Mouse (Mus musculus) MEL (cell line): Measurements from ENCODE around the gene Asap3. TPM values are rescaled to one million over a fixed set of nuclear protein-coding genes. Genes with fewer than 3 reads are reported as not detected.

Experiments
- DNase-seq: peaks from one replicate; pipeline ENCODE4 v3.0.0; 2011; ENCODE audit warnings: low read depth, low spot score
- H3K27ac ChIP-seq: 2 replicates; pipeline ENCODE4 v1.5.1; 2012; ENCODE audit warnings: low read depth, mild to moderate bottlenecking, control low read depth, low read length, moderate library complexity; ENCODE audit not compliant: control insufficient read depth
- H3K27me3 ChIP-seq, 2 experiments: fragments of 150-350 bp in 1 of 2; sonication (generic) in 1 of 2; 2 replicates each; pipeline ENCODE4 v1.6.1; 2012; ENCODE audit warnings: low read length in 2 of 2, mild to moderate bottlenecking in 2 of 2, improper control_type of control experiment in 1 of 2, moderate library complexity in 1 of 2; ENCODE audit not compliant: insufficient read depth in 2 of 2, control insufficient read depth in 1 of 2
- H3K36me3 ChIP-seq, 2 experiments: 2 replicates each; pipeline ENCODE4 v1.6.1; 2012 to 2014; ENCODE audit warnings: low read length in 2 of 2, improper control_type of control experiment in 1 of 2, inconsistent platforms in 1 of 2, mild to moderate bottlenecking in 1 of 2; ENCODE audit not compliant: insufficient read depth in 2 of 2, control insufficient read depth in 1 of 2
- H3K4me1 ChIP-seq, 2 experiments: fragments of 150-350 bp in 1 of 2; sonication (generic) in 1 of 2; 2 replicates each; pipeline ENCODE4 v1.6.1; 2012; ENCODE audit warnings: low read length in 2 of 2, improper control_type of control experiment in 1 of 2, mild to moderate bottlenecking in 1 of 2; ENCODE audit not compliant: insufficient read depth in 2 of 2, control insufficient read depth in 1 of 2
- H3K4me3 ChIP-seq, 2 experiments: fragments of 150-350 bp in 1 of 2; sonication (generic) in 1 of 2; 2 replicates each; pipeline ENCODE4 v1.5.1; 2012; ENCODE audit warnings: low read depth in 2 of 2, low read length in 2 of 2, mild to moderate bottlenecking in 2 of 2, moderate library complexity in 2 of 2, control low read depth in 1 of 2, improper control_type of control experiment in 1 of 2; ENCODE audit not compliant: control insufficient read depth in 1 of 2, insufficient read depth in 1 of 2
- H3K79me2 ChIP-seq: 2 replicates; pipeline ENCODE4 v1.6.1; 2012; ENCODE audit warnings: mild to moderate bottlenecking, low read length, moderate library complexity; ENCODE audit not compliant: control insufficient read depth, poor library complexity, insufficient read depth
- H3K9ac ChIP-seq: 2 replicates; pipeline ENCODE4 v1.6.1; 2012; ENCODE audit warnings: low read depth, mild to moderate bottlenecking, control low read depth, low read length, moderate library complexity; ENCODE audit not compliant: control insufficient read depth, poor library complexity, severe bottlenecking
- H3K9me3 ChIP-seq: fragments of 150-350 bp; sonication (generic); replicated peaks from 2 replicates; pipeline ENCODE4 v1.6.1; 2012; ENCODE audit warnings: mild to moderate bottlenecking, low read length, improper control_type of control experiment, moderate library complexity; ENCODE audit not compliant: insufficient read depth
- BHLHE40 ChIP-seq: IDR thresholded peaks from 2 replicates; pipeline ENCODE4 v1.6.1; 2012; ENCODE audit warnings: low read depth, mild to moderate bottlenecking, inconsistent platforms, low read length, improper control_type of control experiment, borderline replicate concordance
- CHD1 ChIP-seq: IDR thresholded peaks from 2 replicates; pipeline ENCODE4 v1.6.1; 2012; ENCODE audit warnings: low read depth, mild to moderate bottlenecking, inconsistent platforms, low read length, improper control_type of control experiment
- CHD2 ChIP-seq: IDR thresholded peaks from 2 replicates; pipeline ENCODE4 v1.6.1; 2011; ENCODE audit warnings: low read length, improper control_type of control experiment
- CTCF ChIP-seq, 3 experiments: IDR thresholded peaks in 2 of 3; conservative IDR thresholded peaks in 1 of 3; 2 replicates each; pipeline ENCODE4 v1.5.1; 2011 to 2012; ENCODE audit warnings: low read length in 3 of 3, low read depth in 2 of 3, mild to moderate bottlenecking in 2 of 3, improper control_type of control experiment in 1 of 3, inconsistent platforms in 1 of 3, mixed read lengths in 1 of 3, moderate library complexity in 1 of 3; ENCODE audit not compliant: control insufficient read depth in 1 of 3, insufficient read depth in 1 of 3, poor library complexity in 1 of 3, severe bottlenecking in 1 of 3
- ELF1 ChIP-seq: IDR thresholded peaks from 2 replicates; pipeline ENCODE4 v1.6.1; 2014; ENCODE audit warnings: low read depth, mild to moderate bottlenecking, inconsistent platforms, low read length, improper control_type of control experiment, moderate library complexity
- EP300 ChIP-seq, 2 experiments: IDR thresholded peaks; 2 replicates each; pipeline ENCODE4 v1.6.1; 2011; ENCODE audit warnings: improper control_type of control experiment in 2 of 2, low read length in 2 of 2, low read depth in 1 of 2, mild to moderate bottlenecking in 1 of 2
- ETS1 ChIP-seq: IDR thresholded peaks from 2 replicates; pipeline ENCODE4 v1.6.1; 2012; ENCODE audit warnings: low read depth, mild to moderate bottlenecking, inconsistent platforms, low read length, improper control_type of control experiment, moderate library complexity
- GATA1 ChIP-seq: IDR thresholded peaks from 2 replicates; pipeline ENCODE4 v1.6.1; 2011; ENCODE audit warnings: low read depth, low read length, improper control_type of control experiment
- KAT2A ChIP-seq: conservative IDR thresholded peaks from 2 replicates; pipeline ENCODE4 v1.6.1; 2012; ENCODE audit warnings: low read depth, low read length, improper control_type of control experiment, inconsistent platforms
- MAX ChIP-seq: IDR thresholded peaks from 2 replicates; pipeline ENCODE4 v1.6.1; 2011; ENCODE audit warnings: low read length, improper control_type of control experiment
- MAZ ChIP-seq: IDR thresholded peaks from 2 replicates; pipeline ENCODE4 v1.6.1; 2012; ENCODE audit warnings: low read depth, mild to moderate bottlenecking, inconsistent platforms, low read length, improper control_type of control experiment
- MEF2A ChIP-seq: IDR thresholded peaks from 2 replicates; pipeline ENCODE4 v1.6.1; 2014; ENCODE audit warnings: low read depth, mild to moderate bottlenecking, inconsistent platforms, low read length, improper control_type of control experiment; ENCODE audit not compliant: poor library complexity, insufficient replicate concordance, severe bottlenecking; ENCODE audit errors: extremely low read depth
- MXI1 ChIP-seq: IDR thresholded peaks from 2 replicates; pipeline ENCODE4 v1.6.1; 2011; ENCODE audit warnings: mild to moderate bottlenecking, low read depth, low read length, improper control_type of control experiment
- MYB ChIP-seq: IDR thresholded peaks from 2 replicates; pipeline ENCODE4 v1.6.1; 2011; ENCODE audit warnings: mild to moderate bottlenecking, low read depth, low read length, improper control_type of control experiment
- MYC ChIP-seq: IDR thresholded peaks from 2 replicates; pipeline ENCODE4 v1.6.1; 2011; ENCODE audit warnings: low read depth, mild to moderate bottlenecking, low read length, improper control_type of control experiment, moderate library complexity
- NELFE ChIP-seq: IDR thresholded peaks from 2 replicates; pipeline ENCODE4 v1.6.1; 2011; ENCODE audit warnings: low read depth, low read length, improper control_type of control experiment
- POLR2A ChIP-seq, 2 experiments: IDR thresholded peaks; 2 replicates each; pipeline ENCODE4 v1.6.1; 2011 to 2012; ENCODE audit warnings: low read length in 2 of 2, mild to moderate bottlenecking in 2 of 2, control low read depth in 1 of 2, improper control_type of control experiment in 1 of 2, low read depth in 1 of 2, moderate library complexity in 1 of 2; ENCODE audit not compliant: control insufficient read depth in 1 of 2, insufficient read depth in 1 of 2, poor library complexity in 1 of 2
- POLR2AphosphoS2 ChIP-seq: IDR thresholded peaks from 2 replicates; pipeline ENCODE4 v1.6.1; 2011; ENCODE audit warnings: low read length, improper control_type of control experiment
- POLR2AphosphoS5 ChIP-seq: IDR thresholded peaks from 2 replicates; pipeline ENCODE4 v1.6.1; 2012; ENCODE audit warnings: low read depth, borderline replicate concordance, mild to moderate bottlenecking, inconsistent platforms, low read length, moderate library complexity, mixed read lengths
- RAD21 ChIP-seq: IDR thresholded peaks from 2 replicates; pipeline ENCODE4 v1.6.1; 2011; ENCODE audit warnings: mild to moderate bottlenecking, low read depth, low read length, improper control_type of control experiment
- RCOR1 ChIP-seq: IDR thresholded peaks from 2 replicates; pipeline ENCODE4 v1.6.1; 2012; ENCODE audit warnings: low read depth, mild to moderate bottlenecking, inconsistent platforms, low read length, improper control_type of control experiment
- SIN3A ChIP-seq: IDR thresholded peaks from 2 replicates; pipeline ENCODE4 v1.6.1; 2012; ENCODE audit warnings: low read length, improper control_type of control experiment, inconsistent platforms
- SMC3 ChIP-seq: IDR thresholded peaks from 2 replicates; pipeline ENCODE4 v1.6.1; 2011; ENCODE audit warnings: low read depth, low read length, improper control_type of control experiment
- TAL1 ChIP-seq: IDR thresholded peaks from 2 replicates; pipeline ENCODE4 v1.6.1; 2012; ENCODE audit warnings: mild to moderate bottlenecking, inconsistent platforms, low read length, moderate library complexity, mixed read lengths
- TBP ChIP-seq: IDR thresholded peaks from 2 replicates; pipeline ENCODE4 v1.8.0; 2011; ENCODE audit warnings: low read depth, low read length, improper control_type of control experiment
- TCF12 ChIP-seq: IDR thresholded peaks from 2 replicates; pipeline ENCODE4 v1.6.1; 2014; ENCODE audit warnings: low read depth, mild to moderate bottlenecking, inconsistent platforms, low read length, improper control_type of control experiment, moderate library complexity
- UBTF ChIP-seq: IDR thresholded peaks from 2 replicates; pipeline ENCODE4 v1.6.1; 2012; ENCODE audit warnings: low read depth, mild to moderate bottlenecking, inconsistent platforms, low read length, improper control_type of control experiment, moderate library complexity, borderline replicate concordance; ENCODE audit not compliant: insufficient read depth
- USF2 ChIP-seq, 2 experiments: IDR thresholded peaks; 2 replicates each; pipeline ENCODE4 v1.6.1; 2011 to 2012; ENCODE audit warnings: improper control_type of control experiment in 2 of 2, low read length in 2 of 2, borderline replicate concordance in 1 of 2, inconsistent platforms in 1 of 2, low read depth in 1 of 2, mild to moderate bottlenecking in 1 of 2; ENCODE audit not compliant: insufficient read depth in 1 of 2
- ZKSCAN1 ChIP-seq: IDR thresholded peaks from 2 replicates; pipeline ENCODE4 v1.6.1; 2012; ENCODE audit warnings: low read depth, mild to moderate bottlenecking, inconsistent platforms, low read length, improper control_type of control experiment, moderate library complexity
- ZMIZ1 ChIP-seq: IDR thresholded peaks from 2 replicates; pipeline ENCODE4 v1.6.1; 2012; ENCODE audit warnings: low read depth, mild to moderate bottlenecking, inconsistent platforms, low read length, improper control_type of control experiment, moderate library complexity
- ZNF384 ChIP-seq: IDR thresholded peaks from 2 replicates; pipeline ENCODE4 v1.6.1; 2012; ENCODE audit warnings: low read depth, mild to moderate bottlenecking, inconsistent platforms, low read length, improper control_type of control experiment
- polyA plus RNA-seq, 2 experiments: library from polyadenylated mRNA; stranded (reverse) in 1 of 2; unstranded in 1 of 2; fragments of >175 nt in 1 of 2; fragments of >200 nt in 1 of 2; gene quantifications; 2 replicates each; pipeline versions ENCODE4 v1.2.1 to v1.2.4; 2012; ENCODE audit warnings: low replicate concordance in 2 of 2, low read depth in 1 of 2; ENCODE audit not compliant: insufficient read length in 2 of 2, insufficient read depth in 1 of 2, missing spikeins in 1 of 2
- total RNA-seq: library from RNA; depleted of rRNA; stranded (reverse); fragments of 300-350 nt; gene quantifications from 2 replicates; pipeline ENCODE4 v1.2.3, GENCODE M21; 2012

Asap3 gene
- total and polyA plus RNA-seq, 3 experiments, result 0.04 to 0.33 TPM; not detected in 1

GRCm38 (mm10) chr4:136284891-136285290 is 78.7 kb downstream of the Asap3 start:
- Histone ChIP-seq H3K27ac (peak overlapping the region; percentile 28; the same call in 1 of the 2 replicates), H3K4me3 (peak overlapping the region; percentile 76 to 95), H3K4me1 (peaks cover 0 to 11% of the 10 kb centered on the region in 2 experiments; a peak in 2 of 4 replicates), H3K36me3 (peaks cover 2 to 10% of the 10 kb centered on the region in 2 experiments; a peak in 3 of 4 replicates), H3K79me2 (peaks cover 4% of the 10 kb centered on the region), H3K9ac (peak overlapping the region; percentile 72), H3K9me3 (no peaks in the 10 kb centered on the region), H3K27me3 (no peaks in the 10 kb centered on the region; a peak in 2 of 4 replicates)
- DNase-seq, result no peak
- TF ChIP-seq POLR2A (IDR thresholded peaks at IDR 0.05; ENCODE audit: control insufficient read depth in 1 of 2, insufficient read depth in 1 of 2, low read depth in 1 of 2, low read length in 2 of 2, poor library complexity in 1 of 2) (no peak), ZMIZ1 (peak; percentile 26; the same call in 1 of the 2 replicates)

DNA sequence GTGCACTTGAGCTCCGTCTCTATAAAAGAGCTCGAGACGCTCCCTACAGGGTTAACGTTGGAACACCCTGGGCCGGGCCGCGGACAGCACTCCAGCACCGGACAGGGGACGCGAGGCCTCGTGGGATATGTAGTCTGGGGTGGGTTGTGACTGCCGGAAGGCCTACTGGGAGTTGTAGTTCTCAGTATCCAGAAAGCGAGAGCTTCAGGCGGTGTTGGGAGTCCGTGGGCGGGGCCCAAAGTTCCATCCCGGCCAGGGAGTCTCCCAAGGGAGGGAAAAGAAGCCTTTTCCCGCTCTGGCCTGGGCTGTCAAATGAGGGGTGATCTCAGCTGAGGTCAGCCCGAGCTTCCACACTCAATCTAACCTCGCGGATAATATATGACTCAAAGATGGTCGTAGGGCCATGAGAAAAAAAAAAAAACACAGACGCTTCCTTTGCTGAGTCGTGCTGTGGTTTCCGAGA is 79.2 kb downstream of the Asap3 start:
- Histone ChIP-seq H3K36me3 (peaks cover 2 to 10% of the 10 kb centered on the region in 2 experiments; a peak in 3 of 4 replicates), H3K4me1 (peaks cover 0 to 11% of the 10 kb centered on the region in 2 experiments; a peak in 2 of 4 replicates), H3K9ac (peak overlapping the region; percentile 74), H3K4me3 (peak overlapping the region; percentile 76 to 95), H3K79me2 (peaks cover 4% of the 10 kb centered on the region), H3K27me3 (no peaks in the 10 kb centered on the region; a peak in 2 of 4 replicates), H3K27ac (peak overlapping the region; percentile 62), H3K9me3 (no peaks in the 10 kb centered on the region)
- DNase-seq, result peak; percentile 94
- TF ChIP-seq CHD2, result 0 out of 2 replicates have a peak, but pooled peaks have one; percentile 9
- no peak for TF ChIP-seq CHD1
- TF ChIP-seq USF2 (IDR thresholded peaks at IDR 0.05; ENCODE audit: borderline replicate concordance in 1 of 2, insufficient read depth in 1 of 2, low read depth in 1 of 2, low read length in 2 of 2), result no peak
- TF ChIP-seq MAZ, result peak; percentile 61; the same call in 1 of the 2 replicates
- TF ChIP-seq BHLHE40, result no peak
- peak in 1 of 2 experiments; percentile 42; a peak in 1 of 4 replicates for TF ChIP-seq POLR2A (IDR thresholded peaks at IDR 0.05; ENCODE audit: control insufficient read depth in 1 of 2, insufficient read depth in 1 of 2, low read depth in 1 of 2, low read length in 2 of 2, poor library complexity in 1 of 2)
- TF ChIP-seq MEF2A, result no peak
- peak; percentile 95 for TF ChIP-seq KAT2A
- TF ChIP-seq TAL1, result no peak
- no peak for TF ChIP-seq CTCF (IDR thresholded peaks at IDR 0.05 in 2 of 3, conservative IDR thresholded peaks at IDR 0.05 in 1 of 3; ENCODE audit: control insufficient read depth in 1 of 3, insufficient read depth in 1 of 3, low read depth in 2 of 3, low read length in 3 of 3, poor library complexity in 1 of 3, severe bottlenecking in 1 of 3)
- TF ChIP-seq ZKSCAN1, result no peak
- TF ChIP-seq MXI1, result peak; percentile 84
- TF ChIP-seq SMC3, result no peak
- no peak for TF ChIP-seq POLR2AphosphoS2
- TF ChIP-seq MAX, result no peak; the same call in 1 of the 2 replicates
- peak; percentile 92 for TF ChIP-seq SIN3A
- peak; percentile 39; the same call in 1 of the 2 replicates for TF ChIP-seq TCF12
- no peak for TF ChIP-seq MYB
- no peak for TF ChIP-seq POLR2AphosphoS5
- no peak for TF ChIP-seq RAD21
- TF ChIP-seq NELFE, result peak; percentile 42; the same call in 1 of the 2 replicates
- peak; percentile 84 for TF ChIP-seq ELF1
- no peak for TF ChIP-seq TBP
- no peak for TF ChIP-seq EP300 (IDR thresholded peaks at IDR 0.05; ENCODE audit: low read depth in 1 of 2, low read length in 2 of 2)
- TF ChIP-seq ETS1, result no peak
- TF ChIP-seq RCOR1, result no peak
- no peak for TF ChIP-seq UBTF
- 0 out of 2 replicates have a peak, but pooled peaks have one; percentile 44 for TF ChIP-seq ZNF384
- TF ChIP-seq GATA1, result no peak
- TF ChIP-seq MYC, result no peak; the same call in 1 of the 2 replicates
